Mouse (Mus musculus) frontal cortex, adult (tissue): ENCODE measurements at regions not wholly inside any gene's neighbourhood (a gene's known extent, or its start where the extent isn't known, plus 50 kb on each side); places are given as distances from the start of the nearest gene placed in this dataset.

Experiments
- ATAC-seq: cut with Nextera tagmentation; 2 replicates; pipeline ENCODE4 v1.9.2; 2017; ENCODE audit warnings: mild to moderate bottlenecking, moderate library complexity, mixed read lengths; ENCODE audit not compliant: low TSS enrichment

DNA sequence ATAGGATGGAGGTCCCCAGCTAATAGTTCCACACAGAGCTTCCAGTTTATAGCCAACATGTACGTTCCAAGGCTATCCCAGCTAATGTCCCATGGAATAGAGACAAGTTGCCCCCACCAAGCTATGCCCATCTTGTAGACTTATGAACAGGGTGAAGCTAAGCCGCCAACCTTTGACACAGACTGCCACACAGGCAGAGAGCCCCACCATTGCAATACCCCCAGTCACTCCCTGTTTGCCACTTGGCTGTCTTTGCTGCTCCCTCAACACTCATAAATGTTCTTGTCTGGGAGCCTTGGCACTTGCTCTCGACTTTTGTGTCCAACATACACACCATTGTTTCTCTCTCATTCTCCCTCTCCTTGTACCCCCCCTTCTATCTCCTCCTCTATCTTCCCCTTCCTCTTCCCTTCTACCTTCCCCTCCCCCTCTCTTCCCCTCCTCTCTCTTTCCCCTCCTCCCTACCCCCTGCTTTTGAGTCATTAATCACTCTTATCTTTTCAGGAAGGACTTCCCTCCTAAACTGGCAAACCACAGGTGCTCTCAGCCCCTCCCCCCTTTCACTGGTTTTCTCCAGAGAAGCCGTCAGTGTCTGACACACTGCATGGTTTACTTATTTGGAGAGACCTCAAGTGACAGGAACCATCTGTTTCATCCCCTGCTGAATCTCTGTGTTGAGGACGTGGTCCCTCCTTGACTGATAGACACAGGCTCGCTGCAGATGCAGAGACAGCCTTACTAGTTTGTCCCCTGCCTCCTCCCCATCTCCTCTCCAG, 148.2 kb downstream of the Kdr start:
- no peak for ATAC-seq

DNA sequence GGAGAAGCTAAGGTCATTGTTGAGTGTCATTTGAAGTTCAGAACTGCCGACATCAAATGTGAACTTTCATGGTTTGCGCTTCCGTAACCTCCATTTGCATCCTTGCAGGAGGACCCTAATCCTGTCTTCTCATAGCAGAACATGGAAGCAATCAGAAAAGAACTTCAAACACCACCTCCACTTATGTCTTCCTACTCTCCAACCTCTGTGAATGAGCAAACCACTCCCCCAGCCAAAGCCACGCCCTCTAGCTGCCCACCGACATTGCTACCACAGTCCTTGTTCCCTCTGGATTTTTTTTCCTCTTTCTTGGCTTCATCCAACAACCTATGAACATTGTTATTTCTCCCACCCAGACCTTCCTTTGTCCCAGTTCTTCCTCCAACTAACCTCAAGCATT, 149.9 kb downstream of the Kdr start:
- no peak for ATAC-seq

DNA sequence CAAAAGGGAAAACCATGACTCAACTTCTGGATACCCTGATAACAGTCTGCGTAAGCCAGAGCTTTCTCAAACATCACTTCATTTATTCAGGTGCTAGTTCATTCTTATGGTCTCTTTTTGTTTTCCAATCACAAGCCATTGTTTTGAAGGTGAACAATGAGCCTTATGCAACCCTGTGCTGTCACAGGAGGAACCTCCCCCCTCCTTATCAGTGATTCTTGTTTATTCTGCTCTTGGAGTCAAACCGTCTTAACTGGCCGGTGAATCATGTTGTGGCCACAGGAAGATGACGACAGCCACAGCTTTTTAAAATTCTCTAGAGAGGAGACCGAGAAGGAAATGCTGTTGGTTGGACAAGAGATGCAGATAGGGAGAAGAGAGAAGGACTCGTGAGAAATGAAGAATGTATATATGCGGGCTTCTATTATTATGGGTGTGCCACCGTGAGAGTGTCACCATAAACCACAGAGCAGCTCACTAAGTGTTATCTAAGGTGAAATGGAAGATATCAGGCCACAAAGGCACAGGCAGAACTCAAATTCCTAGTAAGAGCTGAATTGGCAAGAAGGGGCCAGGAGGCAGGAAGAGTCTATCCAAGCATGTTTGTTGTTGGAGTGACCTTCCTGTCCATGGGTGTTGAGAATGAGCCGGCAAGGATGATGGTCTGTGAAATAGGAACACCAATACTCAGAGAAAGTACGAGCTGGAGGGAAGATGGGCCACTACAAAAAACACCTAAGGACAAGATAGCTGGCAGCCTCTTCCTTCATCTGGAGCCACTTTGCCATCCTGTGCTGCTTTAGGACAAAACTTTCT, 151.8 kb downstream of the Kdr start:
- ATAC-seq: no peak

DNA sequence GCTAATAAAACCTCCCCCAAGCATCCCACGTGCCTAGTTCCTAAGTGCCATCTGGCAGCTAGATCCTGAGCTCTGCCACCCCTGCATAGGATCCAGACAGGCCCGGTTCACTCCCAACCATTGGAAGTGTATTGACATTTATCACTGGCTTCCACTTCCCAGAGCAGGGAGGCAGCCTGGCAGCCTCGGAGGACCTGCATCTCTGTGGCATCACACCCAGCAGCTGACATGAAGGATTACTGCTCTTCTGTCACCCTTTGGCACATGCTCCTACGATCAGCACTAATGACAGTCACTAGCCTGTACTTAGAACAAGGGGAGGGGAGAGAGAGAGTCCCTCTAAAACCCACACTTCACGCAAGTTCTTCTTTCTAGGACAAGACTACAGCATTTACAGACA, 152.7 kb downstream of the Kdr start:
- no peak for ATAC-seq

- no peak for ATAC-seq
Measured at GRCm38 (mm10) chr5:75824660-75825059, 153.6 kb downstream of the Kdr start.

DNA sequence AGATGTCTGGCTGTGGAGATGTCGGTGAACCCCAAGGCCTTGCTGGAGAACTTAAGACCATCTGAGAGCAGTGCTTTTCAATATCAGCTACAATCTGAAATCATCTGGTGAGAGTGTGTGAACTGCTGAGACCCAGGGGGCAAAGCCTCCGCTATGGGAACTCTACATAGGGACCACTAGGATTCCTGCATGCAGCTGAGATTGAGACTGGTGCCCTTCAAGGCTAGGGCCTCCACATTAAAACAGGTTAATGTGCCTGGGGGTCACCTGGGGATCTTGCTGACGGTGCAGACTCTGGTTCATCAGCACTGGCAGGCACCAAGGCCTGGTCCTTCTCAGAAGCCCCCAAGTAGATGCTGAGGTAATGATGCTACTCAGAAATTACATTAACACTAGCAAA, 154.6 kb downstream of the Kdr start:
- no peak for ATAC-seq

DNA sequence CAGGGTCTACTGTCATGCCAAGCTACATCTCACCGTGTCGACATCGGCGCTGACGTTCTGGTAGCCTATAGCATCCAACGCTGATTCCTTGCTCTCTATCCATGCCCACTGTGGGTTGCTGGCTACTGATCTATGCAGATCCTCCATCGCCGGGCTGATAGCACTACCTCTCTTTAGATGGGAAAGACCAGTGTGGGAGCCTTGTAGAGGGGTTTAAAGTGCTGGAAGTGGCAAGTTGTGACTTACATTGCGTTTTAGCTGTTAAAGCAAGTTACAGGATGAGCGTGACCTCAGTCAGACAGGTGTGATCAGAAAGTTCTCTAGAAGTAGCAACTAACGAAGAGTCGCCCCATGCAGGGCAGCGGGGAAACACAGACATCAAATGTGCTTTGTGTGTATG, 160.9 kb downstream of the Kdr start:
- no peak for ATAC-seq

GRCm38 (mm10) chr5:75814393-75814984, 163.8 kb downstream of the Kdr start:
- no peak for ATAC-seq

DNA sequence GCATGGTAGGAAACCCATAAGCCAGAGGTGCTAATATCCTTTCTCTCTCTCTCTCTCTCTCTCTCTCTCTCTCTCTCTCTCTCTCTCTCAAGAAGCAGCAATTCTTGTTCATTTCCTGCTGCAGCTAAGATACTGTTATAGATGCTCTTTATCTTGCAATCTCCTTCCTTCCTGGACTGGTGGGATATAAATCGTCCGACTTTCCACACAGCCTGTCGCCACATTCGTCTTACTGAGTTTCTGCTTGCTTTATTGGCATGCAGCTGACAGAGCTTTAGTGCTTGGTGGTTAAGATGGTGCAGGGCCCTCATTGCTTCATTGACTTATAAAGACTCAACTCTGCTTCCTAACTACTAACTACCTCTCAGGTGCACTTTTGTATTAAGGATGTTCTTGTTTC, 165.6 kb downstream of the Kdr start:
- ATAC-seq: no peak

DNA sequence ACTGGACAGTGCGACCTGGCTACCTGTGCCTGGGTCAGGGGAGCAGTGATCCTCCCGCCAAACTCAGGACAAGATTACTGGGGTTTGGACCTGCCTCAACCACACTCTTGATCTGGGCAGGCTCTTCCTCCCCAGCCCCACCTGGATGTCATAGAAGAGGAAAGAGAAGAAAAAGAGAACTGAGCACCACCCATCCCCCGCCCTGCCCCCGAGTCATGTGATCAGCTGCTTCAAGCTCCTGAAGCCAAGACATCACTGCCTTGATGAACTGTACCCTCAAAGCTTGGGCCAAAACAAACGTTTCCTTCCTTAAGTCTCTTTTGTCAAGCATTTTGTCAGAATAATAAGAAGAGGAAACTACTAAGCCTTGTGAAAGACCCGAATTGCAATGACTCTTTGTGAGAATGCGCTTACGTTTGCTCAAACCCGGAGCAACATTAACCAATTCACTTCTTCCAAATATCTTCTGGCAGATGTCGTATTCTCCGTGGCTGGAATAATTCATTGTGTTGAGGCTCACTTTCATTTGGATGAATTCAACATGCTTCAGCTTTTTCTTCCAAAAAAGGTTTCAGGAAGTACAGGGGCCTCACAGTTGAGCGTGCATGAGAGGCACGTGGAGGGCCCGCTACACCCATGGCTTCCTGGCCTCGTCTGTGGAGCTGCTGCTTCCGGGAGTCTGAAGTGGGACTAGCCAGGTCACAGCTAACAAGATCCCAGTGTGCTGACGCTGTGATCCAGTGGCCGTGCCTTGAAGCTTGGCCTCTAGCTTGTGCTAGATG, 169.5 kb downstream of the Kdr start:
- ATAC-seq: no peak

GRCm38 (mm10) chr5:75805011-75805410, 173.2 kb downstream of the Kdr start:
- no peak for ATAC-seq

DNA sequence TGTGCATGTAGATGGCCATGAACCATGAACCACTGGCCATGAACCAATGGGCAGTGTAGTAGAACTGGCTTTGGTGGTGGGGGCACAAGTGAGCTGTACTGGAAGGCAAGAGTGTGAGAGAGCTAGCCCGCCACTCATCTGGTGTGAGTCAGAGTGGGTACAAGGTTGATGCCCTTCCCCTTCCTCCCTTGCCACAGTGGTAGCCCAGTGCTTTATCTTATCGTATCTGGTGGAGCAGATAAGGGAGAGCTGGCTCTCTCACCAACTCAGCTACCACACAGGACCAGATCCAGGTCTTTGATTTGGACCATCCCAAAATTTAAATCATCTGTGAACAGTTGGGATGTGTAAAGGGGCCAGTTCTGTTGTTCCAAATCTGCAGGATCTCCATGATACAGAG, 173.9 kb downstream of the Kdr start:
- ATAC-seq: no peak

DNA sequence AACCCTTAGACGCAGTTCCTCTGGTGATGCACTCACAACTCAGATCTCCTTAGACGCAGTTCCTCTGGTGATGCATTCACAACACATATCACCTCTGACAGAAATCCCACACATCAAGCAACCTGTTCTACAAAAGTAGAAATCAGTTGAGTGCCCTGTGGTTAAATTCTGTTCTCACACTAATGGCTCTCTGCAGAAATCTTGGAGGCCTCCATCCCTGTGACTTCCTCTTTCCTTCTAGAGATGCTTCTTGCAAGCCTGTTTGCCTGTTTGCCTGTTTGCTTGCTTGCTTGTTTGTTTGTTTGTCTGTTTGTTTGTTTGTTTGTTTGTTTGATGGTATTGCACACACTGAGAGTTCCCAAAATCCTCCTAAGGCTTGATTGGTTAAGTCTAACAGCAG, 175.2 kb downstream of the Kdr start:
- no peak for ATAC-seq

DNA sequence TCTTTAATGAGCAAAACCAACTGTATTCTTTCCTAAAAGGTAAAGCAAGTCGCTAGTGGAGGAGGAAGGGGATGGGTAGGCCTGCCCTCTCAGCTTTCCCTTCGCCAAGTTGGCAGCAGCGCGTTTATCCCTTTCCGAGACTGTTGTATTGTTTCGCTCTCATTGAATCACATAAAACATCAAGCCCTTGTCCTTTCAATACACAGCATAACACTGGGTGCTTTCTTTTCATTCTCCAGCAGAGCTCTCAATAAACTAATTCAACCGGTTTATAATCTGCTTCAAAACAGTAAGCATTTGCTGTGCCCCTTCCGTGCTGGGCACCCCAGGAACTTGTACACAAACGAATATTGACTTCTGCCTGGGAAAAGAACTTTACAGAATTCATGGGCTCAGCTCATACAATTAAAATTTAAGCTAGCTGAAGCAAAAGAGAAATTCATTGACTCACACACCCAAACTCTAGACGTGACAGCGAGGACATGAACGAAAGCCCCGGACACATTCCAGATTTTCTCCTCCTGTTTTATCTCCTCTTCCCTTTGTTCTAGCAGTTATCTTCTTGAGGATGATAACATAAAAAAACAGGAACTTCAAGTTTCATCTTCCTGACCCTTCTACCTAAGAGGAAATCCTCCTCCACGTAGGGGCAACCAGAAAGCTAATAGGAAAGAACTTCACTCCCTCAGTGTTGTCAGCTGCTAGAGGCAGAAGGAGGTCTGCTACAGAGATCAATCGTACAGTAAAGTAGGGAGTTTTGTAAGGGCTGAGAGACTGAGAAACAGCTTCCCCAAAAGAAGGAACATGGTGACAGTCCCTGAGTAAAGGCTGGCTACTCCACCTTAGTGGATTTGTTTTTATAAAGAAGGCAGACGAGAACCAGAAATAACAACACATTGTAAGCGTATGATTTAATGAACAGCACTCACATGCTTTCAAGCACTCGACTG, 177.9 kb downstream of the Kdr start:
- ATAC-seq: 0 out of 2 replicates have a peak, but pooled peaks have one; percentile 38

GRCm38 (mm10) chr5:75799627-75800026, 178.6 kb downstream of the Kdr start:
- no peak for ATAC-seq

- no peak for ATAC-seq
Measured at GRCm38 (mm10) chr5:75793184-75793583, 185.1 kb downstream of the Kdr start.

- no peak for ATAC-seq
Measured at GRCm38 (mm10) chr5:75791738-75792137, 186.5 kb downstream of the Kdr start.

DNA sequence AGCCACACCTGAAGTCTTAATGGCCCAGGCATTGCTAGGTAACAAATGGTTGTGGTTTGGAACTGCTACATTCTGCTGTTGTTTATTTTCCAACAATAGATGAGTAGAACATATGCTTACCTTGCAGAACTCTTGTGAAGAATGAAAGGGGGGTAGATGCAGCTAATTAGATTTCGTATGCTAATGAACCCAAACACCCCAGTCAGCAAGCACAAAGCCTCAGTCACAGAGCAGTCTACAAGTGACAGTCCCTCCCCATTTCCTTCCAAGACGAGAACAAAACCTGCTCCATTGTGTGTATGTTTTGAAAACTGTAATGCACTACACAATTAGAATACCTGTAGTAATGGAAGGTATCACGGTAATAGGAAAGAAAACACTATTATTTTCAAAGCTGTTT, 190.2 kb downstream of the Kdr start:
- ATAC-seq: no peak

GRCm38 (mm10) chr5:75786196-75786595, 192.1 kb downstream of the Kdr start:
- ATAC-seq: no peak

- ATAC-seq: no peak
Measured at GRCm38 (mm10) chr5:75784998-75785593, 193.2 kb downstream of the Kdr start.

GRCm38 (mm10) chr5:75770592-75770991, 195.9 kb downstream of the Kit start:
- ATAC-seq: no peak
